Mouse (Mus musculus): Measurements from ENCODE around the gene Hapln1.
A peak's percentile ranks its signal among the peaks of the same experiment; 100 is the strongest.

The Hapln1 gene

GRCm38 (mm10) chr13:89539205-89539886 is at the start of gene Hapln1:
Hapln1 (plus strand) TSS chr13:89539796.
- peak; percentile 8 for DNase-seq (ENCODE audit: low spot score)

DNA sequence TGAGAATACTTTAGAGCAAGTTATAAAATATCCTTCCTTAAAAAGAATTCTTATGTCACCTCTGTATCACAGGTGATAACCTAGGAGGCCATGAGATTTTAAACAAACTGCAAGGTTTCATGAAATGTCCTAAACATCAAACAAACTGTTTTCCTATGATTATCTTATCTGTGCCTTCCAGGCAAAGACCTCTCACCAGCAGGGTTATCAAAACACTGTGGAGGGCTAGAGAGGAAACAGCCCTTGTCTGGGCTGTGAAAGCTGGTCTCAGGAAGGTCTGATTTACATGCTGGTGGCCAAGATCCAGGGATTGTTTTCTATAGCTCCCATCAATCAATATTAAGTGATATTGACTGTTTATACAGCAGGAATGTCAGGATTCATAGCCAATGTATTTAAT is 46.4 kb upstream of the Hapln1 start:
- DNase-seq (ENCODE audit: low spot score), result no peak

- DNase-seq (ENCODE audit: low spot score), result no peak
Observed at GRCm38 (mm10) chr13:89493678-89494077, 45.9 kb upstream of the Hapln1 start.

DNA sequence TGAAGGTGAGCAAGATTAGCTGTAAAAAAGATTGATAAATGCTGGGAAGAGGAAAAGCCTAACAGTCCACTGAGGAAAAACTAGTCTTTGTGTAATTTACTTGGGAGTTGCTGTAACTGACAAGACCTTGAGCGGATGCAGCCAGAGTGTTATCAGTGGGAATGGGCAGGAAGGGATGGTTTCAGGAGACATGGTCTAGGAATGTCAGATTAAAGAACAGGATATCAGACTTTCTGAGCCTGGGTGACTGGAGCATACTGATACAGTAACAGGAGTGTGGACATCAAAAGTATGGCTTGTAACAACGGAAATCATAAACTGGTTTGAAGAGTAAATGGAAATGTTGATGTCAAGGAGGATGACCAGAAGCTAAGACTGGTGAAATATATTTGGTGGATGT is 43.0 kb upstream of the Hapln1 start:
- DNase-seq (ENCODE audit: low spot score), result no peak

GRCm38 (mm10) chr13:89499419-89499818 is 40.2 kb upstream of the Hapln1 start:
- no peak for DNase-seq (ENCODE audit: low spot score)

GRCm38 (mm10) chr13:89521507-89521908 is 18.1 kb upstream of the Hapln1 start:
- DNase-seq (ENCODE audit: low spot score), result no peak

- no peak for DNase-seq (ENCODE audit: low spot score)
Observed at GRCm38 (mm10) chr13:89528716-89529115, 10.9 kb upstream of the Hapln1 start.

DNA sequence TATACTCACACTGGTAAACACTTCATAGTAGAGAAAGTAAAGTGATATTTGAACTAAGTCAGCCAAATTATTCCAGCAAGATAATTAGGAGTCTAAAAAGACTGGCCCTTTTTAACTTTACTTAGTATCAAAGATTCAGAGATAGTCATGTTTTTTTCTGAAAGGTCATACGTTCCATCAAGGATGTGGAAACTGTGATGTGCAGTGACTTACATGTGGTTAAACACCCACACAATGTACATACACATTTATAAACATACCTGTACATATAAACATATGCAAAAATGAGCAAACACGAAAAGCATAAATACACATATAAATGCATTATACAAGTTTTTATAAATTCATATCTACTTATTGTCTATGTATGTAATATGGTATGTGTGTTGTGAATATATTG is 9.2 kb upstream of the Hapln1 start:
- DNase-seq (ENCODE audit: low spot score), result no peak

- no peak for DNase-seq (ENCODE audit: low spot score)
Observed at GRCm38 (mm10) chr13:89539887-89540264, 280 bp downstream of the Hapln1 start.

GRCm38 (mm10) chr13:89540301-89540982 is 846 bp downstream of the Hapln1 start:
- no peak for DNase-seq (ENCODE audit: low spot score)

DNA sequence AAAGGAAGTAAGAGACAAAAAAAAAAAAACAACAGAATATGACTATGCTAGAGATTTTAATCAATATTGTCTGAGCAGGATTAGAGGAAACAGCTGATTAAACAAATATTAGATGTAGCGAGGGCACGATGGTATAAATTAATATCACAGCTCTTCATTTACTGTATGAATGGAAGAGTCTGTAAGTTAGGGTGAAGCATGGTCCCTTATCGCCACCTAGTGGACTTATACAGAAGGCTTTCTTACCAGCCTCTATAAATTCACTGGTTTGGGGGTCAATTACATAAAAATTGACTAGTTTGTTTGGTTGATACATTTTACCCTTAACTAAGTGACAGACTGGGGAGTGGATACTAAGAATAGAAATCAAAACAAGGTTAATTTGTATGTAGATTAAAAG is 3.4 kb downstream of the Hapln1 start:
- no peak for DNase-seq (ENCODE audit: low spot score)

- no peak for DNase-seq (ENCODE audit: low spot score)
Observed at GRCm38 (mm10) chr13:89548203-89548740, 8.7 kb downstream of the Hapln1 start.

- DNase-seq (ENCODE audit: low spot score), result no peak
Observed at GRCm38 (mm10) chr13:89549507-89549906, 9.9 kb downstream of the Hapln1 start.

- DNase-seq (ENCODE audit: low spot score), result no peak
Observed at GRCm38 (mm10) chr13:89551502-89551901, 11.9 kb downstream of the Hapln1 start.

DNA sequence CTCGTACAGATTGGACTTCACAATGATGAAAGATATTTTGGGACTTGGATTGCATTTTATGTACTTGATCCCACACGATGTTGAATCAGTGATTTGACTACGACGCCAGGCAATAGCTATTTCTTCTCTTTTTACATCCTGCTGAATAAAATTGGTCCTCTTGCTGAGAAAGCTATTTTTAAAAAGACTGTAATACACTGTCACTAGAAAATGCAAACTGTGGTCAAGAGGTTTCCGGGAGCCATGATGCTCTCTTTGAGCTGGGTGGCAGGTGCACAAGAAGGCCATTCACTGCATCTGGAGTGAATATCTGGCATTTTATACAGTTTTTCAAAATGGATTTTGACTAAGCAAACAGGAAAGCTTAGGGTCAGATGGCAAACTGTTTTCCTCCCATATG is 24.9 kb downstream of the Hapln1 start:
- no peak for DNase-seq (ENCODE audit: low spot score)

- DNase-seq (ENCODE audit: low spot score), result no peak
Observed at GRCm38 (mm10) chr13:89566300-89566699, 26.7 kb downstream of the Hapln1 start.

DNA sequence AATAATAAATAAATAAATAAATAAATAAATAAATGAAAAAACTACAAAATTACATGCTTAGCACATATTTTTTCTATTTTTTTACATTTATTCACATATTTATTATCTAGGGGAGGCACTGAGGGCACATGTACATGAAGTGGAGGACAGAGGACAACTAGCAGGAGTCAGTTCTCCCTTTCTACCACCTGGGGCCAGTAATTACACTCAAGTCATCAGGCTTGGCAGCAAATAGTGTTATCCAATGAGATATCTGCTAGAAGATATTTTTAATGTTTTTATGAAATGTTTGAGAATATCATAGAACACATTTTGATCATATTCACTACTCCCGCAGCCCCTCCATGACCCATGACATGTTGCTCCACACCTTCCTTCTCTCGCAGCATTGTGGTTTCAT is 39.5 kb downstream of the Hapln1 start:
- DNase-seq (ENCODE audit: low spot score), result no peak

DNA sequence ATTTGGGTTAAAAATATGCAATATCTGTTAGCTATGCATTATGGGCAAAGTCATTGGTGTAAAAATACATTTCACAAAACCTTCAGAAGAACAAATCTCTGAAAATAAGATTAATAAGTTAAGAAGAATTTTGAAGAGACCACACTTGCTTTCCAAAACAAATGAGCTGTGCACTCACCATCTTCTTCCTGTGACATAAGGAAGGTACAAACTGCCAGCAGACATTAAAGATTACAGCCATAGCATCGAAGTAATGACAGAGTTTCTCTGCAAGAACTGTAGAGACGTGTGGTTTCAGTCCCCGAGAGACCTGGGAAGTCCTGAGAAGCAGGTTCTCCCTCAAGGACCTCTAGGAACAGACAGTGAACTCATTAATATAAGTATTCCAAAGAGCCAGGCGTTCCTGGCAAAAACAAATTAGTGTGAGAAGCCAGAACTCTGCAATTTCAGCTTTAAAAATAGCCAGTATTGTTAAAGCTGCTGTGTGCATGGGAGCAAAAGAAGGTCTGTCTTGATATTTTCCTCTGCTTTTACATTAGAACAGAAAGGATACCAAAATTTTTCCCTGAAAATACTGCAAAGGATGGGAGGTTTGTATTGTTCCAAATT is 43.6 kb downstream of the Hapln1 start:
- DNase-seq (ENCODE audit: low spot score), result no peak

DNA sequence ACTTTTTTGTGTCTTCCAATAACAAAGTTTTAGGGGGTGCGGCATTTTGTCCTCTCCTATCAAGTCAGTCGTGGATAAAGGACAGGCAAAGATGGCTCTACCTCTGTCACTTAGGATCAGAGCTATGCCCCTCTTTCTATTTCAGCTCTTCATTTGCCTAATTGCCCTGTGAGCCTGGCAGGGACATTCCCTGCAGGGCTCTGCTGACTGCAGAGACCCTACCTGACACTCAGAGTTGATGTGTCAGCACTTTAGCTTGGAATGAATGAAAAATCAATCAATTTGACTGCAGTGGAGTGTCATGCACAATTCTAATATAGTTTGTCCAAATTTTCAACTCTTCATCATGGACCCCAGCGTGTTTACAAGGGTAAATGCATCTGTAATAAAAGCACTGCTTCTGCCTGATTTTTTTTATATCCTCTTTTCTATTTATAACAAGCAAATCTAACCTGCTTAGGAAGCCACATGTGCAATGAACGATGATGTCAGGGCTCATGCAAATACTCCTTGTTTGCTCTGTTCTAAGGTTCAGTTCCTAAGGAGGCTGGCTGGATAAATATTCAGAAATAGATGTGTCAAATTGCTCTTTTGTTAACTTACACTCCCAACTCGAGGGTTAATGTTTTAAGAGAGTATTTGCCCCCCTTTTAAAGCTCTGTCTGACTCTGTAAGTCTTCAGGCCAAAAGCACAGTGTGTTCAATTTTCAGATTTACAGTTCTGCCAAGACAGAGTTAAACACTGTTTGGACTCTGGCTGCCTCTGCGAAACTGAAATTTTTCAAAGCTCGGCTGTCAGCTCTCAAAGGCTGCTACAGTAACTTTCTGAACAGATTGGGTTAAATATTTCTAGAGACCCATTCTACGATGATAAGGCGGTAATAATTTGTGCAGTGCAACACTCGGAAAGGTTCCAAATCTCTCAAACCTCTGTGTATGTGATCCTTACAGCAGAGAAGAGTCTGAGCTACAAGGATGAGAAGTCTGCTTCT is 44.4 kb downstream of the Hapln1 start:
- DNase-seq (ENCODE audit: low spot score), result no peak

DNA sequence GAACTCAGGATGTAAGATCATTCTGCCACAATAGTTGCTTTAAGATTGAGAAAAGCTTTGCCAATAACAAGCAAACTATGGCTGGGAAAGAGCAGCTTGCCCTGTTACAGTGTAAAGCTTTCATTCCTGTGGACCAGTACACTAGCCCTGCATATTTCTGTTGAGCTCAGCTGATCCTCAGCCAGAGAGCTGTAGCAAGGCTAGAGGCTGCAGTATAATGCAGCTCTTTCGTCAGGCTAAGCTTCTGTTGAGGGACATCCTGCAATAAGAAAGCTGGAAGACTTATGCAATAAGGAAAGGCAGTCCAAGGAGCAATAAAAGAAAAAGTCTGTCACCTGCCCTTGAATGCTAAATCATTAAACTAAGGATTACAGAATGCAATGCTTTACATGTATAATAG is 45.5 kb downstream of the Hapln1 start:
- no peak for DNase-seq (ENCODE audit: low spot score)

GRCm38 (mm10) chr13:89595105-89595504 is 55.5 kb downstream of the Hapln1 start:
- DNase-seq (ENCODE audit: low spot score), result no peak

GRCm38 (mm10) chr13:89597354-89597753 is 57.8 kb downstream of the Hapln1 start:
- no peak for DNase-seq (ENCODE audit: low spot score)
